Mouse (Mus musculus): Measurements from ENCODE around the gene Tenm1. TPM values are rescaled to one million over a fixed set of nuclear protein-coding genes. Genes with fewer than 3 reads are reported as not detected.

Tenm1 gene
- polyA plus RNA-seq, 1 experiment from 2014 or later: 1.3 TPM

- no peaks in the 10 kb centered on the region for H3K36me3 ChIP-seq
- H3K27me3 ChIP-seq: no peaks in the 10 kb centered on the region
- no peak overlapping the region for H3K9ac ChIP-seq (replicated peaks)
- no peaks in the 10 kb centered on the region for H3K4me1 ChIP-seq (replicated peaks)
- WGBS: 86% methylated on average over 4 of the region's 4 CpGs
- ATAC-seq (ENCODE audit: insufficient number of reproducible peaks, insufficient read depth, low FRiP score, low TSS enrichment, low read depth): no peak
- H3K4me3 ChIP-seq (replicated peaks): no peak overlapping the region
- no peak overlapping the region for H3K27ac ChIP-seq
- no peak overlapping the region for H3K4me2 ChIP-seq
- H3K9me3 ChIP-seq: no peaks in the 10 kb centered on the region
These were observed 898.2 kb downstream of the Tenm1 start for GRCm38 (mm10) chrX:42530703-42531102.

GRCm38 (mm10) chrX:42522868-42523267 lies 906.1 kb downstream of the Tenm1 start:
- H3K27me3 ChIP-seq: no peaks in the 10 kb centered on the region
- H3K27ac ChIP-seq: no peak overlapping the region
- no peak overlapping the region for H3K9ac ChIP-seq (replicated peaks)
- no peak overlapping the region for H3K4me2 ChIP-seq
- H3K4me3 ChIP-seq (replicated peaks): no peak overlapping the region
- ATAC-seq (ENCODE audit: insufficient number of reproducible peaks, insufficient read depth, low FRiP score, low TSS enrichment, low read depth): no peak
- H3K36me3 ChIP-seq: no peaks in the 10 kb centered on the region
- 86% methylated on average over 2 of the region's 2 CpGs for WGBS
- H3K4me1 ChIP-seq (replicated peaks): no peaks in the 10 kb centered on the region
- H3K9me3 ChIP-seq: no peaks in the 10 kb centered on the region

- ATAC-seq (ENCODE audit: insufficient number of reproducible peaks, insufficient read depth, low FRiP score, low TSS enrichment, low read depth): no peak
- no peaks in the 10 kb centered on the region for H3K36me3 ChIP-seq
- no peaks in the 10 kb centered on the region for H3K9me3 ChIP-seq
- no peak overlapping the region for H3K27ac ChIP-seq
- H3K4me3 ChIP-seq (replicated peaks): no peak overlapping the region
- no peaks in the 10 kb centered on the region for H3K4me1 ChIP-seq (replicated peaks)
- H3K27me3 ChIP-seq: no peaks in the 10 kb centered on the region
- no peak overlapping the region for H3K4me2 ChIP-seq
- H3K9ac ChIP-seq (replicated peaks): no peak overlapping the region
These were observed 916.4 kb downstream of the Tenm1 start for GRCm38 (mm10) chrX:42512567-42512966.

- H3K27ac ChIP-seq: no peak overlapping the region
- H3K9me3 ChIP-seq: no peaks in the 10 kb centered on the region
- H3K4me2 ChIP-seq: no peak overlapping the region
- H3K4me3 ChIP-seq (replicated peaks): no peak overlapping the region
- H3K36me3 ChIP-seq: no peaks in the 10 kb centered on the region
- 83% methylated on average over 2 of the region's 2 CpGs for WGBS
- H3K4me1 ChIP-seq (replicated peaks): no peaks in the 10 kb centered on the region
- no peaks in the 10 kb centered on the region for H3K27me3 ChIP-seq
- no peak for ATAC-seq (ENCODE audit: insufficient number of reproducible peaks, insufficient read depth, low FRiP score, low TSS enrichment, low read depth)
- H3K9ac ChIP-seq (replicated peaks): no peak overlapping the region
These were observed 917.8 kb downstream of the Tenm1 start for GRCm38 (mm10) chrX:42511105-42511504.

- no peak for ATAC-seq (ENCODE audit: insufficient number of reproducible peaks, insufficient read depth, low FRiP score, low TSS enrichment, low read depth)
- no peaks in the 10 kb centered on the region for H3K9me3 ChIP-seq
- H3K4me2 ChIP-seq: no peak within 1 kb of the TSS
- WGBS: 84% methylated on average over 13 of the region's 13 CpGs
- H3K27ac ChIP-seq: no peak within 1 kb of the TSS
- no peak within 1 kb of the TSS for H3K9ac ChIP-seq (replicated peaks)
- H3K27me3 ChIP-seq: no peaks in the 10 kb centered on the region
- no peak within 1 kb of the TSS for H3K4me3 ChIP-seq (replicated peaks)
- H3K36me3 ChIP-seq: no peaks in the 10 kb centered on the region
- H3K4me1 ChIP-seq (replicated peaks): no peaks in the 10 kb centered on the region
These were observed 926.5 kb downstream of the Tenm1 start, which contains the start of gene Sh2d1a for GRCm38 (mm10) chrX:42502291-42503043. Gene Sh2d1a, plus strand, starts transcription at chrX:42502453.

- H3K36me3 ChIP-seq: no peaks in the 10 kb centered on the region
- H3K27ac ChIP-seq: no peak overlapping the region
- no peaks in the 10 kb centered on the region for H3K4me1 ChIP-seq (replicated peaks)
- H3K27me3 ChIP-seq: no peaks in the 10 kb centered on the region
- H3K9ac ChIP-seq (replicated peaks): no peak overlapping the region
- no peak overlapping the region for H3K4me3 ChIP-seq (replicated peaks)
- H3K9me3 ChIP-seq: no peaks in the 10 kb centered on the region
- ATAC-seq (ENCODE audit: insufficient number of reproducible peaks, insufficient read depth, low FRiP score, low TSS enrichment, low read depth): no peak
- no peak overlapping the region for H3K4me2 ChIP-seq
These were observed 928.4 kb downstream of the Tenm1 start for GRCm38 (mm10) chrX:42500538-42500937.

GRCm38 (mm10) chrX:42490336-42490735 lies 938.6 kb downstream of the Tenm1 start:
- no peaks in the 10 kb centered on the region for H3K27me3 ChIP-seq
- no peak overlapping the region for H3K4me3 ChIP-seq (replicated peaks)
- H3K4me1 ChIP-seq (replicated peaks): no peaks in the 10 kb centered on the region
- H3K9ac ChIP-seq (replicated peaks): no peak overlapping the region
- 91% methylated on average over 8 of the region's 8 CpGs for WGBS
- no peaks in the 10 kb centered on the region for H3K9me3 ChIP-seq
- H3K4me2 ChIP-seq: no peak overlapping the region
- no peak overlapping the region for H3K27ac ChIP-seq
- no peak for ATAC-seq (ENCODE audit: insufficient number of reproducible peaks, insufficient read depth, low FRiP score, low TSS enrichment, low read depth)
- H3K36me3 ChIP-seq: no peaks in the 10 kb centered on the region

GRCm38 (mm10) chrX:42489446-42489845 lies 939.5 kb downstream of the Tenm1 start, which contains the start of gene Tex13c2:
Gene Tex13c2, plus strand, starts transcription at chrX:42489691.
- 89% methylated on average over 16 of the region's 16 CpGs for WGBS

More at GRCm38 (mm10) chrX:42489446-42489845, 939.5 kb downstream of the Tenm1 start, which contains the start of gene Tex13c2:
- ATAC-seq (ENCODE audit: insufficient number of reproducible peaks, insufficient read depth, low FRiP score, low TSS enrichment, low read depth): no peak
- Histone ChIP-seq H3K9me3 (no peaks in the 10 kb centered on the region), H3K27ac (no peak within 1 kb of the TSS), H3K27me3 (no peaks in the 10 kb centered on the region), H3K4me3 (replicated peaks) (no peak within 1 kb of the TSS), H3K4me2 (no peak within 1 kb of the TSS), H3K9ac (replicated peaks) (no peak within 1 kb of the TSS), H3K36me3 (no peaks in the 10 kb centered on the region), H3K4me1 (replicated peaks) (no peaks in the 10 kb centered on the region)

Other genes with a start within 250 kb of the Tenm1 start
- not detected in 2 replicates for gene Tex13c1, start 162.0 kb upstream of the Tenm1 start, polyA plus RNA-seq (2016; fragmentation: Nextera tagmentation; extraction: Ambion mirVana)